ENCODE assay signal across 9 mouse cellular contexts in genomic region chr6:39257667-39258395, GRCm38 (mm10). TPM values are rescaled to one million over a fixed set of nuclear protein-coding genes. Genes with fewer than 3 reads are reported as not detected.
DNase-seq lines count a peak whose midpoint lies in the region; ATAC-seq and TF ChIP-seq lines count a peak whose summit lies in the region.
"Had no signal": no experiment of that assay in that cellular context is flagged by ENCODE, and none has a peak within 500 bp of the region (broad histone marks: within the 10 kb centered on the region; RNA-seq: fewer than 3 reads in every experiment).

No protein-coding gene starts in this region.

- H3K27me3 ChIP-seq in kidney, embryonic 15.5 days: peaks cover 14% of the 10 kb centered on the region
- peaks cover 38% of the 10 kb centered on the region for H3K27me3 ChIP-seq in embryonic facial prominence, embryonic 10.5 days (replicated peaks; ENCODE audit: low read depth, poor library complexity, severe bottlenecking)
- H3K27me3 ChIP-seq in hindbrain, embryonic 16.5 days (replicated peaks; ENCODE audit: control insufficient read depth, insufficient read depth, low read length): no peaks in the 10 kb centered on the region; the same call in 1 of the 2 replicates
- peaks cover 19% of the 10 kb centered on the region for H3K27me3 ChIP-seq in myocyte (ENCODE audit: control insufficient read depth, insufficient read depth, insufficient read length)
- H3K27me3 ChIP-seq: Patski had no signal

- H3K9me3 ChIP-seq in kidney, embryonic 15.5 days (replicated peaks): no peaks in the 10 kb centered on the region
- no peaks in the 10 kb centered on the region for H3K9me3 ChIP-seq in embryonic facial prominence, embryonic 10.5 days
- H3K9me3 ChIP-seq in hindbrain, embryonic 16.5 days (ENCODE audit: control insufficient read depth, low read length): no peaks in the 10 kb centered on the region

- H3K9ac ChIP-seq in kidney, embryonic 15.5 days: peak overlapping the region; percentile 54; the same call in 1 of the 2 replicates
- peak overlapping the region; percentile 69 for H3K9ac ChIP-seq in hindbrain, embryonic 16.5 days (ENCODE audit: low read depth, low read length)

- TF ChIP-seq POLR2A in myocyte (IDR thresholded peaks at IDR 0.05; ENCODE audit: insufficient read length, low read depth): no peak

- H3ac ChIP-seq in myocyte (ENCODE audit: control insufficient read depth, insufficient read length): no peak overlapping the region

- peak overlapping the region; percentile 99 for H3K4me2 ChIP-seq in kidney, embryonic 15.5 days
- H3K4me2 ChIP-seq in hindbrain, embryonic 16.5 days (ENCODE audit: low read length): peak overlapping the region; percentile 98
- H3K4me2 ChIP-seq in myocyte (ENCODE audit: low read depth): peak overlapping the region; percentile 75

- H3K4me1 ChIP-seq in kidney, embryonic 15.5 days: peaks cover 25% of the 10 kb centered on the region
- peaks cover 26% of the 10 kb centered on the region for H3K4me1 ChIP-seq in embryonic facial prominence, embryonic 10.5 days
- peaks cover 9% of the 10 kb centered on the region; the same call in 1 of the 2 replicates for H3K4me1 ChIP-seq in hindbrain, embryonic 16.5 days (ENCODE audit: control insufficient read depth, insufficient read depth, low read depth, low read length)

- H3K36me3 ChIP-seq in kidney, embryonic 15.5 days: no peaks in the 10 kb centered on the region
- no peaks in the 10 kb centered on the region for H3K36me3 ChIP-seq in embryonic facial prominence, embryonic 10.5 days (replicated peaks)
- H3K36me3 ChIP-seq in hindbrain, embryonic 16.5 days (ENCODE audit: control insufficient read depth, insufficient read depth, low read length): no peaks in the 10 kb centered on the region
- no peaks in the 10 kb centered on the region for H3K36me3 ChIP-seq in myocyte (ENCODE audit: control insufficient read depth, insufficient read depth)

- no peak for DNase-seq in kidney, adult 8-10 months
- peak; percentile 26 for DNase-seq in embryonic facial prominence, embryonic 10.5 days (ENCODE audit: low spot score)
- DNase-seq in layer of hippocampus, postnatal 36 days: no peak
- DNase-seq in gastrocnemius, postnatal 4 days (ENCODE audit: low spot score in 2 of 2): no peak
- DNase-seq in lung, postnatal 25 days (ENCODE audit: low spot score): no peak

- WGBS in kidney, embryonic 15.5 days: 43% methylated on average over 7 of the region's 7 CpGs
- 37% methylated on average over 7 of the region's 7 CpGs for WGBS in embryonic facial prominence, embryonic 10.5 days
- 57% methylated on average over 7 of the region's 7 CpGs for WGBS in hindbrain, embryonic 16.5 days

- H3K4me3 ChIP-seq in kidney, embryonic 15.5 days (replicated peaks): 0 out of 2 replicates have a peak overlapping the region, but pooled peaks have one; percentile 57
- H3K4me3 ChIP-seq in embryonic facial prominence, embryonic 10.5 days: peak overlapping the region; percentile 65
- H3K4me3 ChIP-seq in hindbrain, embryonic 16.5 days (ENCODE audit: low read length): peak overlapping the region; percentile 59; the same call in 1 of the 2 replicates
- no peak overlapping the region for H3K4me3 ChIP-seq in myocyte

- no peak for ATAC-seq in kidney, embryonic 15.5 days (replicated peaks; ENCODE audit: low FRiP score)
- no peak for ATAC-seq in hindbrain, embryonic 16.5 days
- ATAC-seq: Patski had no signal

- H3K27ac ChIP-seq in kidney, embryonic 15.5 days: no peak overlapping the region
- H3K27ac ChIP-seq in embryonic facial prominence, embryonic 10.5 days (replicated peaks): peak overlapping the region; percentile 89
- no peak overlapping the region for H3K27ac ChIP-seq in hindbrain, embryonic 16.5 days (ENCODE audit: low read depth, low read length)

- no peaks in the 10 kb centered on the region for H3K79me2 ChIP-seq in myocyte (ENCODE audit: control insufficient read depth, insufficient read depth)

TF ChIP-seq in myocyte, 11 proteins besides CTCF, POLR2A, EP300 and RAD21:
- TF ChIP-seq SRF (IDR thresholded peaks at IDR 0.05; ENCODE audit: control insufficient read depth, insufficient read length, low read depth) (no peak), E2F4 (IDR thresholded peaks at IDR 0.05; ENCODE audit: insufficient read depth) (no peak), TCF12 (IDR thresholded peaks at IDR 0.05; ENCODE audit: insufficient read depth, poor library complexity, severe bottlenecking) (no peak), CEBPB (IDR thresholded peaks at IDR 0.05; ENCODE audit: insufficient read depth, poor library complexity, severe bottlenecking) (no peak), MYOG (IDR thresholded peaks at IDR 0.05; ENCODE audit: control insufficient read depth in 1 of 3, insufficient read depth in 1 of 3, insufficient read length in 2 of 3, low read depth in 2 of 3) (no peak), REST (IDR thresholded peaks at IDR 0.05; ENCODE audit: insufficient read depth, insufficient read length) (no peak), MYOD1 (IDR thresholded peaks at IDR 0.05; ENCODE audit: control insufficient read depth in 1 of 3, insufficient read length in 2 of 3, low read depth in 2 of 3) (no peak), POLR2AphosphoS2 (IDR thresholded peaks at IDR 0.05; ENCODE audit: insufficient read length, low read depth) (no peak), MAX (IDR thresholded peaks at IDR 0.05; ENCODE audit: low read depth) (no peak), USF1 (IDR thresholded peaks at IDR 0.05; ENCODE audit: low read depth) (no peak), TCF3 (IDR thresholded peaks at IDR 0.05; ENCODE audit: insufficient read length, low read depth) (no peak)

RNA-seq across cellular contexts. Expression of gene Kdm7a, which starts 51.2 kb away (rescaled TPM):
- 6.4 and 6.7 TPM in 2 replicates for polyA plus RNA-seq in kidney, embryonic 15.5 days (2015; fragmentation: Nextera tagmentation; extraction: Ambion mirVana)
- 9.5 and 11.1 TPM in 2 replicates for polyA plus RNA-seq in embryonic facial prominence, embryonic 10.5 days (2016; fragmentation: Nextera tagmentation; extraction: Ambion mirVana)
- 3.3 and 4.5 TPM in 2 replicates for polyA plus RNA-seq in hindbrain, embryonic 16.5 days (2015; fragmentation: Nextera tagmentation; extraction: Ambion mirVana)
- 2.8 TPM for polyA plus RNA-seq in myocyte (2012; fragmentation: generic; extraction: Trizol)
- 10 to 100 TPM; 57.2 to 64.2 TPM for total RNA-seq in layer of hippocampus, postnatal 36 days (2021)
- total RNA-seq in gastrocnemius, postnatal 4 days (2021): 10 to 100 TPM; 13.4 to 14.6 TPM
